Mouse (Mus musculus): ENCODE data around the gene Tnp2. TPM values are rescaled to one million over a fixed set of nuclear protein-coding genes. Genes with fewer than 3 reads are reported as not detected.

Tnp2 gene
- total RNA-seq, 2 experiments from 2014 or later = not detected

DNA sequence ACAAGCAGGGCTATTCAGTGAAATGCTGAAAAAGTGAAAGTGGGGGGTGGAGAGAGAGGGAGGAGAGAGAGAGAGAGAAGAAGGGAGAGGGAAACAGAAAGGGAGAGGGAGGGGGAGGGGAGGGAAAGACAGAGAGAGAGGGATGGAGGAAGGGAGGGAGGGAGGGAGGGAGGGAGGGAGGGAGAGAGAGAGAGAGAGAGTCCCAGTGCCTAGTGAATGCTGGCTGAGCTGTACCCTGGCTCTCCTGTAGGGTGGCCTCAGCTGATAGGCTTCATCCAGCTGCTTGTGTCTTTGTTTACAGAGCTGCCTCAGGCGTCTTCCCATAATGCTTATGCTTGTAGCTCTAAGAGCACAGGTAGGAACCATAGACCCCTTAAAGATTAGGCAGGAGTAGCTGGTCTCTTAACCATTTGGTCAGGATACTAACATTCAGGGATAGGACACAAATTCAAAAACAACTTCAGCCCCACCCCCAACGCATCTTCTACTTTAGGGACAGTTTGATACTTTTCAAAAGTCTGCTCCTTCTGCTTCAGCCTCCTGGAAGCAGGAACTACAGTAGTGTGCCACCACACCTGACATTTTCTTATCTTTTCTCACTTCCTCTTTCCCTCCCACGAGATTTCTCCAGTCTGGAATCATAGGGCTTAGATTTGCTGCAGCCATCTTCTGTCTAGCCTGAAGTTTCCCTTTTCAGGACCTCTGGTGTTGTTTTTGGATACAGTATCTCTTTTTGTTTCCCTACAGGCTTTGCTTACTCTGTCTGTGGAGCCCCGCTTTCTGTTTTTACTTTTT, 17.7 kb downstream of the Tnp2 start:
- no peak for DNase-seq (ENCODE audit: low spot score in 2 of 2)

GRCm38 (mm10) chr16:10769661-10770060, 18.8 kb downstream of the Tnp2 start:
- DNase-seq (ENCODE audit: low spot score in 2 of 2) = no peak

- DNase-seq (ENCODE audit: low spot score in 2 of 2) = no peak
Observed at GRCm38 (mm10) chr16:10768821-10769220, 19.6 kb downstream of the Tnp2 start.

- DNase-seq (ENCODE audit: low spot score in 2 of 2) = peak; percentile 67 to 76
Observed at GRCm38 (mm10) chr16:10767158-10767557, 21.3 kb downstream of the Tnp2 start.

DNA sequence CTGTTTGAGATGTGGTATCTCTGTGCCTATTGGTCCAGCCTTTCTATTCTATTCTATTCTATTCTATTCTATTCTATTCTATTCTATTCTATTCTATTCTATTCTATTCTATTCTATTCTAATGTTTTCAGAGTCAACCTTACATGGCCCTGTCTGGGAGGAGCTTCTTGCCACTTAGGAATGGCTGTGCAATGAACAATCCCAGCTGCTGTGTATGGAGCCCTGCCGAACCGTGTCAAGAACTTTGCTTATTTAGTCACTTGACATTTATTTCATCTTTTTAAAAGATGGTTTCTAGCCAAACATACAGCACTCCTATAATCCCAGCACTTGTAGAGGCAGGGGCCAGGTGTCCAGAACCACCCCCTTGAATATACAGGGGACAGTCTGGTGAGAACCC, 24.1 kb downstream of the Tnp2 start:
- no peak for DNase-seq (ENCODE audit: low spot score in 2 of 2)

DNA sequence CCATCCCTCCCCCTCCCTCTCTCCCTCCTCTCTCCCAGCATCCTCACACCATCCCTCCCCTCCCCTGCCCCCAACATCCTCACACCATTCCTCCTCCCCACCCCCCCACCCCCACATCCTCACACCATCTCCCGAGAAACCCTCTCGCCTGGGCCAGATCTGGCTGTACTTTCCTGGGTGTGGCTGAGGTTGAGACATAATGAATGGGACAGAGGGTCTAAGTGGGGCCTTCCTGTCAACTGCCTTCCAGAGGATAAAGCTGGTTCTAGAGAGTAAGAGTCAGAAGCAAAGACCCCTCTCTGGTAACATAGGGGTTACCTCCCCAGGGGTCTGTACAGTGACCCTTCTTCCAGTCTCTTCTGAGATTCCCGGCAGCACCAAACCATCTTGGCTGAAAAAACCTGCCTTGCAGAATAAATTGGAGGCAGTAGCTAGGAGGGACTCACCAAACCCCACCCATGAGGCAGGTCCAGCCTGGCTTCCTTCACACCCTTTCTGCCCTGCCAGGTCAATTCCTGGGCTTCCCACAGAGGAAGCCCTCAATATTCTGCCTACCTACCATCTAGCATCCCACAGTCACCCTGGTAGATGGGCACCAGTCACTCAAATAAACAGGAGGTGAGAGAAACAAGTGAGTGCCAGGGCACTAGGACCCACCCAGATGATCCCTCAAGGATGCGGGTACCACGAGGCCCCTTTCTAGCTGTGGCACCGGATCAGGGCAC, 24.8 kb downstream of the Tnp2 start:
- DNase-seq (ENCODE audit: low spot score in 2 of 2) = no peak

DNA sequence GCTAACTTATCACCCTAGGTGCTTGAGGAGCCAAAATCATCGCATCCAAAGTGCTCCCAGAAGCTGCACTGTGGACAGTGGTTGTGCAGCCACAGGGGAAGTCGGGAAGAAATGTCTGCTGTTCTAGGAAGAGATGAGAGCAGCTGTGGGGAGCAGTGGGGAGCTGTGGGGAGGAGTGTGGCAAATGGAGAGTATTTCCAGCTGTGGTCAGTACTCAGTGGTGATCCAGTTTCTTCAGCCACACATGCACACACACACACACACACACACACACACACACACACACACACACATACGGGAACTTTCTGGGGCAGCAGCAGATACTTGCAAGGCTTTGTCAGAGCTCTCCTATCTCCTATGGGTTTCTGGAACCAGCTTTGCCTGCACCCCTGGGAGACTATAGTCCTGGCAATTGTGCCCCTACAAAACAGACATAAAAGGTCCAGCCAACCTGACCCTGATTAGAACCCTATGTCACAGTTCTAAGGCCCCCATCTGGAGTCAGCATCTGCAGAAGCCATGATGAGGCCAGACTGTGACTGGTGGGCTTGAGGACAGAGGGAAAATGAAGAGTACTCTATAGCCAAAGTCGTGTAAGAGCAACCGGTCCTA, 25.8 kb downstream of the Tnp2 start:
- no peak for DNase-seq (ENCODE audit: low spot score in 2 of 2)

GRCm38 (mm10) chr16:10761182-10761581, 27.3 kb downstream of the Tnp2 start:
- DNase-seq (ENCODE audit: low spot score in 2 of 2) = no peak

GRCm38 (mm10) chr16:10756168-10756567, 32.3 kb downstream of the Tnp2 start:
- DNase-seq (ENCODE audit: low spot score in 2 of 2) = no peak

- peak; percentile 44 to 66 for DNase-seq (ENCODE audit: low spot score in 2 of 2)
Observed at GRCm38 (mm10) chr16:10754521-10755296, 33.8 kb downstream of the Tnp2 start.

DNA sequence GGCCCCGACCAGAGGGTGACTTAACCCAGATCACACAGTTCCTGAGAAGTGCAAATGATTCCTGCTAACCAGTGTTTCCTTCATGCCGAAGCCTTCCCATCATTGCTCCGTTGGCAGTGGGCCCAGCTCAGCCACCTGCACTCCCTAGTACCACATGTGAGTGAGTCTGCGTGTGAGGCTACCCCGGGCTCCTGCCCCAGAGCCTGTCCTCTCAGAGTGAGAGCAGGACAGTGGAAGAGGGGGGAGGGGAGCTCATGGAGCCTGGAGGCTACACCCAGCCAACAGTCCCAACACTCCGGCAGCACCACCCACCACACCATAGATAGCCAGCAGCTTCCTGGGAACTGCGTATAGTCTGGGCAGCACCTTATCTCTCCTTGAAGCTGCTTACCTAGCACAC, 38.6 kb downstream of the Tnp2 start:
- no peak for DNase-seq (ENCODE audit: low spot score in 2 of 2)

DNA sequence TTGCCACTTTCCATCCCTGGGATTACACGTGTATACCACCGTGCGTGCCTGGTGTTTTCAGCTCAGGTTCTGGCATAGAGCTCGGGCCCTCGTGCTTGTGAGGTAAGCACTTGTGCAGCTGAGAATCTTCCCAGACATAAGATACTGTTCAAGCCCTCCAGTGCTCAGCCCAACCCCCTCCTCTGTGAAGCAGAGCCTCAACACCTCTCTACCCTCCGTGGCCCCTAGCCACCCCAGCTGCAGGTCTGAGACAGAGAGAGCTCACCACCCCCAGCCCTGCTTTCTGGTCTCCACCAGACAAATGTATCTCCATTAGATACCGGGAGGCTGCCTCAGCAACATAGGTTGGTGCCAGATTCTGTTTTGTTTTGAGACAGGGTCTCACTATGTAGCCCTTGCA, 39.2 kb downstream of the Tnp2 start:
- DNase-seq (ENCODE audit: low spot score in 2 of 2) = no peak

- no peak for DNase-seq (ENCODE audit: low spot score in 2 of 2)
Observed at GRCm38 (mm10) chr16:10741082-10741481, 47.4 kb downstream of the Tnp2 start.

- DNase-seq (ENCODE audit: low spot score in 2 of 2) = no peak
Observed at GRCm38 (mm10) chr16:10739854-10740398, 48.5 kb downstream of the Tnp2 start.

DNA sequence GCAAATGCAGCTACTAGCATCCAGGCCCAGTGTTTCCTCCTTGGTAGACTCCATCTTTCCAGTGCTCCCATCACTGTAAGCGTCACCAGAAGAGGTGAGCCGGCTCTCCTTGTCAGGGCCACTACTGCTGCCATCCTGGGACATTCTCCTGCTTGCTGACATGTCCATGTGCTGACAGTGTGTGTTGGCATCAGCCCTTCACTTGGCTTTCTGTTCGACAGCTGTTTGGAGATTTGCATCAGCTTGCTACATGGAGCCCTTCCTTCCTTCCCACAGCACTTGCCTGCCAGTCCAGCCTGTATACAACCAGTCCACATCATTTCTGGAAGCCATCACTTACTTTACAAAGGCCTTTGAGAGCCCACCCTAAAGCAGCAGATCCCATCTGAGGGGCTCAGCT, 49.6 kb downstream of the Tnp2 start:
- no peak for DNase-seq (ENCODE audit: low spot score in 2 of 2)

Other genes with a start within 250 kb of the Tnp2 start
- 10 to 100 TPM; 20.2 to 25.8 TPM for gene Dexi, start 245.6 kb downstream of the Tnp2 start, total RNA-seq (2021)
- 10 to 100 TPM; 47.4 to 52.2 TPM for gene Clec16a, start 243.3 kb downstream of the Tnp2 start, total RNA-seq (2021)
- 1 to 10 TPM; 3.7 to 4.1 TPM for gene Socs1, start 3.1 kb downstream of the Tnp2 start, total RNA-seq (2021)
- not detected for gene Prm3, start 2.3 kb upstream of the Tnp2 start, total RNA-seq (2021)
- not detected for gene Prm2, start 7.5 kb upstream of the Tnp2 start, total RNA-seq (2021)
- not detected for gene Prm1, start 17.2 kb upstream of the Tnp2 start, total RNA-seq (2021)
- not detected for gene Gm11172, start 24.3 kb upstream of the Tnp2 start, total RNA-seq (2021)
- gene Rmi2, start 46.4 kb upstream of the Tnp2 start, total RNA-seq (2021) = under 1 TPM; 0.51 to 0.56 TPM

All from adrenal gland, adult 18-20 months (tissue).